Comparison of ENCODE assay signal across 26 mouse cellular contexts in the genomic region with DNA sequence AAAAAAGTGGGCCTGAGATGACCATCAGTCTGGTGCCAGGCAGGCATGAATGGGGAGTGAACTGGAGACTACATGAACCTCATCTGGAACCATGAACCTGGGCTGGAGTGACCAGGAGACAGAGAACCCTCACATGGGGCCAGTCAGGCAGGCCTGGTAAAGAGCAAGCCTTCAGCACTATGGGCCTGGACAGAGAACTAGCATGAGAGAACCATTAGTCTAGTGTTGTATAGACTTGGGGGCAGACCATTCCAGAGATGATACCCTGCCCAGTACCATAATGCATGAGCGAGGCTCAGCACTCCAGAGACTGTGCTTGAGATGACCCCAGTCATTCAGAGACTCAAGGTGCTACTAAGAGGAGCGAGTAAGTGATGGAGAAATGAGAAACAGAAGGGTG.
A peak's percentile ranks its signal among the peaks of the same experiment; 100 is the strongest.
DNase-seq lines count a peak whose midpoint lies in the region; ATAC-seq and TF ChIP-seq lines count a peak whose summit lies in the region.
"Had no signal": no experiment of that assay in that cellular context is flagged by ENCODE, and none has a peak within 500 bp of the region (broad histone marks: within the 10 kb centered on the region; RNA-seq: fewer than 3 reads in every experiment).

No protein-coding gene starts in this region.

- H3K9ac ChIP-seq in hindbrain, embryonic 14.5 days = no peak overlapping the region
- no peak overlapping the region for H3K9ac ChIP-seq in hindbrain, embryonic 12.5 days
- H3K9ac ChIP-seq in kidney, postnatal 0 days (ENCODE audit: low read depth, low read length) = no peak overlapping the region
- H3K9ac ChIP-seq in limb, embryonic 13.5 days = no peak overlapping the region
- H3K9ac ChIP-seq: embryonic facial prominence, embryonic 13.5 days; forebrain, postnatal 0 days; hindbrain, embryonic 15.5 days; intestine, embryonic 15.5 days had no signal

- H3K9me3 ChIP-seq in hindbrain, embryonic 14.5 days (ENCODE audit: control insufficient read depth, low read length) = no peaks in the 10 kb centered on the region
- no peaks in the 10 kb centered on the region for H3K9me3 ChIP-seq in hindbrain, embryonic 12.5 days (replicated peaks)
- no peaks in the 10 kb centered on the region for H3K9me3 ChIP-seq in kidney, postnatal 0 days (replicated peaks; ENCODE audit: low read length)
- H3K9me3 ChIP-seq in limb, embryonic 13.5 days = no peaks in the 10 kb centered on the region
- H3K9me3 ChIP-seq: embryonic facial prominence, embryonic 10.5 days; embryonic facial prominence, embryonic 13.5 days; hindbrain, embryonic 15.5 days; intestine, embryonic 15.5 days had no signal

- no peak overlapping the region for H3K27ac ChIP-seq in hindbrain, embryonic 14.5 days
- H3K27ac ChIP-seq in hindbrain, embryonic 12.5 days = no peak overlapping the region
- no peak overlapping the region for H3K27ac ChIP-seq in kidney, postnatal 0 days
- H3K27ac ChIP-seq in limb, embryonic 13.5 days = no peak overlapping the region
- H3K27ac ChIP-seq: embryonic facial prominence, embryonic 10.5 days; embryonic facial prominence, embryonic 13.5 days; gastrocnemius, adult 2 months; hindbrain, embryonic 15.5 days; intestine, embryonic 15.5 days had no signal

- peak; percentile 32; the same call in 1 of the 2 replicates for ATAC-seq in hindbrain, embryonic 14.5 days (ENCODE audit: low FRiP score)
- no peak for ATAC-seq in hindbrain, embryonic 12.5 days (ENCODE audit: low FRiP score)
- ATAC-seq in kidney, postnatal 0 days (replicated peaks; ENCODE audit: low FRiP score, low read depth) = no peak
- ATAC-seq in limb, embryonic 13.5 days (ENCODE audit: low FRiP score, low read depth) = peak; percentile 15; the same call in 1 of the 2 replicates
- ATAC-seq: forebrain, embryonic 14.5 days; forebrain, postnatal 0 days; intestine, embryonic 15.5 days had no signal

- no peak overlapping the region for H3K4me2 ChIP-seq in hindbrain, embryonic 14.5 days (replicated peaks)
- no peak overlapping the region for H3K4me2 ChIP-seq in hindbrain, embryonic 12.5 days (replicated peaks)
- no peak overlapping the region for H3K4me2 ChIP-seq in kidney, postnatal 0 days (ENCODE audit: low read length)
- H3K4me2 ChIP-seq in limb, embryonic 13.5 days (replicated peaks) = no peak overlapping the region
- H3K4me2 ChIP-seq: embryonic facial prominence, embryonic 13.5 days; heart, embryonic 11.5 days; hindbrain, embryonic 15.5 days; intestine, embryonic 15.5 days had no signal

- no peaks in the 10 kb centered on the region for H3K27me3 ChIP-seq in hindbrain, embryonic 14.5 days (ENCODE audit: control insufficient read depth, insufficient read depth, low read length)
- H3K27me3 ChIP-seq in hindbrain, embryonic 12.5 days = no peaks in the 10 kb centered on the region
- H3K27me3 ChIP-seq in kidney, postnatal 0 days (ENCODE audit: insufficient read depth, low read length) = no peaks in the 10 kb centered on the region
- H3K27me3 ChIP-seq in limb, embryonic 13.5 days = no peaks in the 10 kb centered on the region
- H3K27me3 ChIP-seq: CH12.LX; embryonic facial prominence, embryonic 13.5 days; hindbrain, embryonic 15.5 days; intestine, embryonic 15.5 days had no signal

- 88% methylated on average over 2 of the region's 2 CpGs for WGBS in hindbrain, embryonic 14.5 days
- WGBS in hindbrain, embryonic 12.5 days = 85% methylated on average over 2 of the region's 2 CpGs
- 60% methylated on average over 2 of the region's 2 CpGs for WGBS in kidney, postnatal 0 days
- 93% methylated on average over 2 of the region's 2 CpGs for WGBS in limb, embryonic 13.5 days

- H3K4me1 ChIP-seq in hindbrain, embryonic 14.5 days (replicated peaks; ENCODE audit: control insufficient read depth, insufficient read depth, low read length) = no peaks in the 10 kb centered on the region
- H3K4me1 ChIP-seq in hindbrain, embryonic 12.5 days = no peaks in the 10 kb centered on the region
- H3K4me1 ChIP-seq in kidney, postnatal 0 days (replicated peaks; ENCODE audit: insufficient read depth, low read length) = no peaks in the 10 kb centered on the region
- no peaks in the 10 kb centered on the region for H3K4me1 ChIP-seq in limb, embryonic 13.5 days
- H3K4me1 ChIP-seq: embryonic facial prominence, embryonic 10.5 days; embryonic facial prominence, embryonic 13.5 days; hindbrain, embryonic 15.5 days; intestine, embryonic 15.5 days had no signal

- peak; percentile 2 for DNase-seq in embryo, embryonic 10.5 days (ENCODE audit: low spot score)
- no peak for DNase-seq in embryo, embryonic 11 days
- DNase-seq in hindbrain, embryonic 14.5 days (ENCODE audit: low spot score) = no peak
- peak; percentile 8 for DNase-seq in kidney, postnatal 0 days (ENCODE audit: low spot score)
- DNase-seq in kidney, adult 9 months = no peak
- DNase-seq: adrenal gland, adult 2 months; adrenal gland, postnatal 14 days; B cell, adult 2 months; cerebellum, adult 18-20 months; cerebellum, adult 9-10 months; cerebellum, postnatal 14 days; forebrain, postnatal 0 days; gastrocnemius, adult 2 months; gastrocnemius, postnatal 14 days; heart, adult 11 months had no signal

- no peak for TF ChIP-seq CTCF in kidney, postnatal 0 days (IDR thresholded peaks at IDR 0.05; ENCODE audit: low read depth)

- no peak overlapping the region for H3K4me3 ChIP-seq in hindbrain, embryonic 14.5 days (replicated peaks; ENCODE audit: low read length)
- H3K4me3 ChIP-seq in hindbrain, embryonic 12.5 days = no peak overlapping the region
- no peak overlapping the region for H3K4me3 ChIP-seq in kidney, postnatal 0 days (replicated peaks; ENCODE audit: low read depth, low read length)
- no peak overlapping the region for H3K4me3 ChIP-seq in limb, embryonic 13.5 days
- H3K4me3 ChIP-seq: embryonic facial prominence, embryonic 10.5 days; embryonic facial prominence, embryonic 13.5 days; erythroblast, embryonic 14.5 days; gastrocnemius, adult 2 months; hindbrain, embryonic 15.5 days; intestine, embryonic 15.5 days had no signal

- no peaks in the 10 kb centered on the region for H3K36me3 ChIP-seq in hindbrain, embryonic 14.5 days (replicated peaks; ENCODE audit: control insufficient read depth, insufficient read depth)
- H3K36me3 ChIP-seq in hindbrain, embryonic 12.5 days = no peaks in the 10 kb centered on the region
- H3K36me3 ChIP-seq in kidney, postnatal 0 days (ENCODE audit: insufficient read depth, low read length) = no peaks in the 10 kb centered on the region
- no peaks in the 10 kb centered on the region for H3K36me3 ChIP-seq in limb, embryonic 13.5 days
- H3K36me3 ChIP-seq: embryonic facial prominence, embryonic 10.5 days; embryonic facial prominence, embryonic 13.5 days; G1E; hindbrain, embryonic 15.5 days; intestine, embryonic 15.5 days had no signal

Comparison
In these comparisons a context has a peak if more than half of its experiments do, and no peak if none do; other contexts are left out.
1. DNase-seq: peak in embryo, embryonic 10.5 days (single experiment) and kidney, postnatal 0 days (single experiment); none in embryo, embryonic 11 days (single experiment), hindbrain, embryonic 14.5 days (single experiment) and kidney, adult 9 months (single experiment).
2. ATAC-seq: peak in hindbrain, embryonic 14.5 days (single experiment) and limb, embryonic 13.5 days (single experiment); none in hindbrain, embryonic 12.5 days (single experiment) and kidney, postnatal 0 days (single experiment).